ENCODE assay signal across 8 mouse cellular contexts in the genomic region with DNA sequence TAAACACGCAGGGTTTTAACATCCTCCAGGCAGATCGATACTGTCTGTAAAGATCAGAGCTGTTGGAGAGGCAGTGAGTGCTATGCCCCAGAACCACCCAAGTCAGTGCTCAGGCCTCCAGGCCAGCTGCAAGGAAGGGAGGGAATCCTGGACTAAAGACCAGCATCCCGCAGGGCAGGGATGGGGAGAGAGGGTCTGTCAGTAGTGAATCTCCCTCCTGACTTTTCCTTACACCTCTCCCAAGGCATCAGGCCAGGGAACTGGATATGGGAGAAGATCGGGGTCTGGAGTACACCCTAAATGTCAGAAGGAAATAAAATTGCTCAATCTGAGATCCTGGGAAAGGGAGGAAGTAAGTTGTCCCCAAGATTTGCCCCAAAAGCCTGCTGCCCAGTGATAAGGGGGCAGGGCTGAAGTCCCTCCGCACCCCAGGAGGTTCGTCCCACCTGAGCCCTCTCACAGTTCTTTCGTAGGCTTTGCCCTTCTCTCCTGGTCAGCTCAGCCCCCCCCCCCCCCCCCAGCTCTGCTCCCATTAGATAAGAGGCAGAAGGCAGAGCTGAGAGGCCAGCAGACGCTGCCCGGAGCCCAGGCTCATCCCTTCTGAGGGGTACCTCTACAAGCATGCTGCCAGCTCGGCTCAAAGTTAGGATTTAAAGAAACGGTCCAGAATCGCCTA. TPM values are rescaled to one million over a fixed set of nuclear protein-coding genes. Genes with fewer than 3 reads are reported as not detected.
A peak's percentile ranks its signal among the peaks of the same experiment; 100 is the strongest.
DNase-seq lines count a peak whose midpoint lies in the region; ATAC-seq lines count a peak whose summit lies in the region.

No protein-coding gene starts in this region.

- ATAC-seq in lung, embryonic 15.5 days (ENCODE audit: borderline replicate concordance, extremely low read depth, low FRiP score, low TSS enrichment) = peak; percentile 58
- peak; percentile 51; the same call in 1 of the 2 replicates for ATAC-seq in forebrain, embryonic 15.5 days (replicated peaks)
- peak; percentile 80 for ATAC-seq in liver, embryonic 15.5 days (ENCODE audit: insufficient read depth)
- ATAC-seq in stomach, embryonic 16.5 days (ENCODE audit: insufficient read depth, low FRiP score) = no peak

- H3K36me3 ChIP-seq in lung, embryonic 15.5 days = no peaks in the 10 kb centered on the region
- no peaks in the 10 kb centered on the region for H3K36me3 ChIP-seq in forebrain, embryonic 15.5 days
- H3K36me3 ChIP-seq in liver, embryonic 15.5 days (replicated peaks) = peaks cover 12% of the 10 kb centered on the region; the same call in 1 of the 2 replicates
- H3K36me3 ChIP-seq in stomach, embryonic 16.5 days (ENCODE audit: control insufficient read depth, insufficient read depth, low read length) = no peaks in the 10 kb centered on the region

- no peaks in the 10 kb centered on the region for H3K9me3 ChIP-seq in lung, embryonic 15.5 days
- no peaks in the 10 kb centered on the region for H3K9me3 ChIP-seq in forebrain, embryonic 15.5 days
- H3K9me3 ChIP-seq in liver, embryonic 15.5 days (replicated peaks) = no peaks in the 10 kb centered on the region
- H3K9me3 ChIP-seq in stomach, embryonic 16.5 days (replicated peaks; ENCODE audit: control insufficient read depth, low read length) = no peaks in the 10 kb centered on the region

- H3K4me1 ChIP-seq in lung, embryonic 15.5 days = peaks cover 6% of the 10 kb centered on the region
- H3K4me1 ChIP-seq in forebrain, embryonic 15.5 days = peaks cover 18% of the 10 kb centered on the region
- H3K4me1 ChIP-seq in liver, embryonic 15.5 days (replicated peaks) = peaks cover 53% of the 10 kb centered on the region
- H3K4me1 ChIP-seq in stomach, embryonic 16.5 days (ENCODE audit: control insufficient read depth, insufficient read depth, low read length) = peaks cover 12% of the 10 kb centered on the region

- H3K4me2 ChIP-seq in lung, embryonic 15.5 days = peak overlapping the region; percentile 92
- peak overlapping the region; percentile 86 for H3K4me2 ChIP-seq in forebrain, embryonic 15.5 days (replicated peaks)
- peak overlapping the region; percentile 89 for H3K4me2 ChIP-seq in liver, embryonic 15.5 days
- H3K4me2 ChIP-seq in stomach, embryonic 16.5 days (ENCODE audit: low read depth, low read length) = peak overlapping the region; percentile 95

- H3K9ac ChIP-seq in lung, embryonic 15.5 days = peak overlapping the region; percentile 37; the same call in 1 of the 2 replicates
- H3K9ac ChIP-seq in forebrain, embryonic 15.5 days (replicated peaks) = peak overlapping the region; percentile 58; the same call in 1 of the 2 replicates
- peak overlapping the region; percentile 70 for H3K9ac ChIP-seq in liver, embryonic 15.5 days
- peak overlapping the region; percentile 67 for H3K9ac ChIP-seq in stomach, embryonic 16.5 days (ENCODE audit: low read length)

- no peak for DNase-seq in lung, postnatal 10 days
- DNase-seq in thymus, adult 18-20 months = no peak
- no peak for DNase-seq in thymus, postnatal 36 days
- no peak for DNase-seq in spleen, postnatal 10 days (ENCODE audit: low spot score in 2 of 2)

- WGBS in lung, embryonic 15.5 days = 13% methylated on average over 12 of the region's 12 CpGs
- WGBS in forebrain, embryonic 15.5 days = 10% methylated on average over 12 of the region's 12 CpGs
- WGBS in liver, embryonic 15.5 days (ENCODE audit: insufficient replicate concordance) = 11% methylated on average over 12 of the region's 12 CpGs
- WGBS in stomach, embryonic 16.5 days = 16% methylated on average over 12 of the region's 12 CpGs

- peaks cover 8% of the 10 kb centered on the region; the same call in 1 of the 2 replicates for H3K27me3 ChIP-seq in lung, embryonic 15.5 days
- no peaks in the 10 kb centered on the region for H3K27me3 ChIP-seq in forebrain, embryonic 15.5 days
- H3K27me3 ChIP-seq in liver, embryonic 15.5 days = peaks cover 49% of the 10 kb centered on the region
- peaks cover 5% of the 10 kb centered on the region; the same call in 1 of the 2 replicates for H3K27me3 ChIP-seq in stomach, embryonic 16.5 days (ENCODE audit: control insufficient read depth, insufficient read depth, low read length)

- H3K4me3 ChIP-seq in lung, embryonic 15.5 days = peak overlapping the region; percentile 45
- peak overlapping the region; percentile 55 for H3K4me3 ChIP-seq in forebrain, embryonic 15.5 days
- peak overlapping the region; percentile 66 for H3K4me3 ChIP-seq in liver, embryonic 15.5 days (replicated peaks)
- peak overlapping the region; percentile 51 for H3K4me3 ChIP-seq in stomach, embryonic 16.5 days (replicated peaks; ENCODE audit: low read length)

- H3K27ac ChIP-seq in lung, embryonic 15.5 days = no peak overlapping the region
- H3K27ac ChIP-seq in forebrain, embryonic 15.5 days (replicated peaks) = no peak overlapping the region
- H3K27ac ChIP-seq in liver, embryonic 15.5 days (replicated peaks) = peak overlapping the region; percentile 61
- H3K27ac ChIP-seq in stomach, embryonic 16.5 days (ENCODE audit: low read length) = no peak overlapping the region

RNA-seq across cellular contexts. Expression of a gene that starts 0.7 kb away (rescaled TPM):
- 2.5 and 2.6 TPM in 2 replicates for polyA plus RNA-seq in lung, embryonic 15.5 days (2015; fragmentation: Nextera tagmentation; extraction: Ambion mirVana)
- polyA plus RNA-seq in forebrain, embryonic 15.5 days (2015; fragmentation: Nextera tagmentation; extraction: Ambion mirVana) = 3.2 and 3.9 TPM in 2 replicates
- polyA plus RNA-seq in liver, embryonic 15.5 days (2015; fragmentation: Nextera tagmentation; extraction: Ambion mirVana) = 5.4 and 6.7 TPM in 2 replicates
- 3.2 and 3.3 TPM in 2 replicates for polyA plus RNA-seq in stomach, embryonic 16.5 days (2015; fragmentation: Nextera tagmentation; extraction: Ambion mirVana)

RNA-seq across cellular contexts. Expression of a gene that starts 56.8 kb away (rescaled TPM):
- polyA plus RNA-seq in lung, embryonic 15.5 days (2015; fragmentation: Nextera tagmentation; extraction: Ambion mirVana) = 8.3 and 8.7 TPM in 2 replicates
- 1.5 and 1.8 TPM in 2 replicates for polyA plus RNA-seq in forebrain, embryonic 15.5 days (2015; fragmentation: Nextera tagmentation; extraction: Ambion mirVana)
- 4.0 and 4.9 TPM in 2 replicates for polyA plus RNA-seq in liver, embryonic 15.5 days (2015; fragmentation: Nextera tagmentation; extraction: Ambion mirVana)
- 6.4 and 8.2 TPM in 2 replicates for polyA plus RNA-seq in stomach, embryonic 16.5 days (2015; fragmentation: Nextera tagmentation; extraction: Ambion mirVana)
